Mouse (Mus musculus) v-Abl transformed pro-B cells (cell line): Measurements from ENCODE around the gene Dtd2.

Source experiments
- in situ Hi-C, 2 experiments: fragments of 400-800 bp; cut with MboI; formaldehyde crosslinking; loops; one replicate each; pipeline ENCODE4 v1.15.1; 2025; ENCODE audit not compliant: unreplicated experiment in 2 of 2

The Dtd2 gene

GRCm38 (mm10) chr12:51990629-51991028, 15.7 kb downstream of the Dtd2 start:
- in situ Hi-C loops, result loop anchor here (10.0 to 25.0 kb wide), 2 partner anchors 186 to 603 kb away; partner anchors contain the start of gene Scfd1 (in 2 of the 2)

DNA sequence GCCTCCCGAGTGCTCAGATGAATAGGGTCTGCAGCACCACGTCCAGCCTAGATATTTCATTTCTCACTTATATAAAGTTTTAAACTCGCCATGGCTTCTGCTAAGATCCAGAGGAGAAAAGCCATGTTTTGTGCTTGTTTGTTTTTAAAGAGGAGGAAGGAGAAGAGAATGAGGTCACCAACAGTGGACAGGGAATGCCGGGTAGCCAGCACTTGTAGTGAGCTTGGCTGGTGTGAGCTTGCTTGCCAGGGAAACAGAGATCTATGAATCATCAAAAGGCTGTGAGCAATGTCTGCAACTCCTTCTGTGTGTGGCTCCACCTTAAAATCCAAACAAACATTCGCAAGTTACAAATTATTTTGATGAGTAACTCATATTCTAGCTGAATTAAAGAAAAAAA, 17.8 kb downstream of the Dtd2 start:
- in situ Hi-C loops, result loop anchor here (25.0 kb wide), 1 partner anchor 601 kb away; the partner anchor contains the start of gene Scfd1 (in 2 of the 2)

DNA sequence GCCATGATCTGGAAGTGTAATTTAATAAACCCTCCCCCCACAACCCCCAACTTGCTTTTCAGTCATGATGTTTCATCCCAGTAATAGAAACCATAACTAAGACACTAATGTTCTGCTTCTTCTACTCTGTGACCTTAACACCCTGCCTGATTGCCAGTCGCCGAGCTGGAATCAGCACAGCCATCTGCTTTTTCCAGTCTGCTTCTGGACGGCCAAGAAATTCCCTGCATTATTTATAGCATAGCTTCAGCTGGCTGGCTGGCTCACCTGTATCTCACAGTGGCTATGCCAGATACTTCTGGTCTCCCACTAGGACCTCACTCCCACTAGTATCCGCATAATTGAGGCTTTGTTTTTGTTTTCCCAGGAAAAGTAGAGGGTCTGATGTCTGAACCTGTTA, 20.5 kb downstream of the Dtd2 start:
- in situ Hi-C loops, result loop anchor here (25.0 kb wide), 1 partner anchor 599 kb away; the partner anchor contains the start of gene Scfd1 (in 2 of the 2)

- in situ Hi-C loops, result loop anchor here (25.0 kb wide), 1 partner anchor 598 kb away; the partner anchor contains the start of gene Scfd1 (in 2 of the 2)
Observed at GRCm38 (mm10) chr12:51985163-51985748, 21.0 kb downstream of the Dtd2 start.

DNA sequence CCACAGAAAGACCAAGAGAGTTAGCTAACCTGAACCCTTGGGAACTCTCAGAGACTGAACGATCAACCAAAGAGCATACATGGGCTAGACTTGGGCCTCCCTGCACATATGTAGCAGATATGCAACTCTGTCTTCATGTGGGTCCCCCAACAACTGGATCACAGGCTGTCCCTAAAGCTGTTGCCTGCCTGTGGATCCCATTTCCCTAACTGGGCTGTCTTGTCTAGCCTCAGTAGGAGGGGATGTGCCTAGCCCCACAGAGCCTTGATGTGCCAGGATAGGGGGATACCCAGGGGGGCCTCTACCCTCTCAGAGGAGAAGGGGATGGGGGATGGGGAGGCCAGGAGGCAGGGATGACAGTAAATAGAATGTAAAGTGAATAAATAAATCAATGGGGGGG, 22.7 kb downstream of the Dtd2 start:
- in situ Hi-C loops, result loop anchor here (25.0 kb wide), 1 partner anchor 596 kb away; the partner anchor contains the start of gene Scfd1 (in 2 of the 2)

DNA sequence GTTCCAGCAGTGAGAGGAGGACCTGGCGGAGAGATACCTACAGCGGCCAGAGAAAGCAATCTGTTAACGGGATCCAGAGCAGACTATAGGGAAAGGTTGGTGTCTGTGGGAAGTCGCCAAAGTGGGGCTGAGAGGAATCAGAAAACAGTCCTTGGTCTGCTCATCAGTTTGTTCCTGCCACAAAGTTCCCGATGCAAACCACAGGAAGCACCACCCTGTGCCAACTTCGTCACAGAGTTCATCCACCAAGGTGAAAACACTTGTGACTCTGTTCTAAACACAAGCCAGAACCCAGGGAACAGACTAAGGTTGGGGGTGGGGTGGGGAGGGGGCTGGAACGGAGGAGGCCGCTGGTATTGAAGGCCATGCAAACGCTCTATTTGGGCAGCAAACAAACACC, 29.8 kb downstream of the Dtd2 start:
- in situ Hi-C loops, result loop anchor here (10.0 to 25.0 kb wide), 2 partner anchors 152 to 589 kb away; partner anchors contain the start of genes Scfd1 (in 2 of the 2) and Hectd1 (in 1 of the 2)

DNA sequence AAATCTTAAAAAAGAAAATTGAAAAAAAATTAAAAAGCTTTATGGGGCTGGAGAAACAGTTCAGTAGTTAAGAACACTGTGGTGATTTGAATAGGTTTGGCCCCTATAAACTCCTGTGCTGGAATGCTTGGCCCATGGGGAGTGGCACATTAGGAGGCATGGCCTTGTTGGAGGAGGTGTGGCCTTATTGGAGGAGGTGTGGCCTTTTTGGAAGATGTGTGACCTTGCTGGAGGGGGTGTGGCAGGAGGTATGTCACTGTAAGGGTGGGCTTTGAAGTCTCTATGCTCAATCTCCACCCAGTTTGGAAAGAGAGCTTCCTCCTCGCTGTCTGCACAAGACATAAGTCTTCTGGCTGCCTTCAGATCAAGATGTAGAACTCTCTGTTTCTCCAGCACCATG, 31.9 kb downstream of the Dtd2 start:
- in situ Hi-C loops, result loop anchor here in 1 of 2 experiments (10.0 kb wide), 1 partner anchor 150 kb away; the partner anchor contains the start of gene Hectd1

DNA sequence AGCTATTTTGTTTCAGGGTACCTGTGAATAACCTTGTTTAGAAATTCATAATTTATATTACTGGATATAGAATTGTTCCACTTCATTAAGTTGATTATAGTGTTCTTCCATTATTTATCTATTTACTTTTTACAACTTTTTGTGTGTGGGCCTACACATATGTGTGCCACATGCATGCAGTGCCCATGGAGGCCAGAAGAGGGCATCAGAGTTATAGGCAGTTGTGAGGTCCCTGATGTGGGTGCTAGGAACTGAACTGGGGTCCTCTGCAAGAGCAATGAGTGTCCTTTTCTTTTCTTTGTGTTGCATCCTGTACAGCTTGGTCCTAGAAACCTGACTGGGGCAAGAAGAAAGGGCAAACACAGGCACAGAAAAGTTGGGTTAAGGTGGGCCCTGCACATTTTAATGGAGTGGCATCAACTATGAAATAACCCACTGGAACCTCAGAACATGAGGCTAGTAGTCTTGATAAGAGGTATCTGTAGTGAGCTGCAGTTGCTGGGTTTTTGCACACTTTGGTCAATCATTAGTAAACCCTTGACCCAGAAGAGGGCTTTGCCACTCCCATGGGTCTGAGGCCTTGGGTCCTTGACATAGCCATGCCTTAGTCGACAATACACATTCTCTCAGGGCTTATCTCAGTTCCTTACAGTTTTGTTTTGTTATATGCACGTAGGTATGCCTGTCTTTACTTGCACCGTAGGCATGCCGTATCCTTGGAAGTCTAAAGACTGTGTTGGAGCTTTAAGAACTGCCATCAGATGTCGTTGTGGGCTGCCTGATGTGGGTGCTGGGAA, 33.8 kb downstream of the Dtd2 start:
- in situ Hi-C loops, result loop anchor here in 1 of 2 experiments (10.0 kb wide), 1 partner anchor 148 kb away; the partner anchor contains the start of gene Hectd1

- in situ Hi-C loops, result loop anchor here in 1 of 2 experiments (10.0 kb wide), 1 partner anchor 146 kb away; the partner anchor contains the start of gene Hectd1
Observed at GRCm38 (mm10) chr12:51971070-51971664, 35.1 kb downstream of the Dtd2 start, which contains the start of gene Heatr5a. Gene Heatr5a (minus strand): TSS chr12:51971321.

- in situ Hi-C loops, result loop anchor here in 1 of 2 experiments (10.0 kb wide), 1 partner anchor 146 kb away; the partner anchor contains the start of gene Hectd1
Observed at GRCm38 (mm10) chr12:51970352-51971069, 35.8 kb downstream of the Dtd2 start.

- in situ Hi-C loops, result loop anchor here in 1 of 2 experiments (10.0 kb wide), 1 partner anchor 145 kb away; the partner anchor contains the start of gene Hectd1
Observed at GRCm38 (mm10) chr12:51969876-51970275, 36.4 kb downstream of the Dtd2 start.

DNA sequence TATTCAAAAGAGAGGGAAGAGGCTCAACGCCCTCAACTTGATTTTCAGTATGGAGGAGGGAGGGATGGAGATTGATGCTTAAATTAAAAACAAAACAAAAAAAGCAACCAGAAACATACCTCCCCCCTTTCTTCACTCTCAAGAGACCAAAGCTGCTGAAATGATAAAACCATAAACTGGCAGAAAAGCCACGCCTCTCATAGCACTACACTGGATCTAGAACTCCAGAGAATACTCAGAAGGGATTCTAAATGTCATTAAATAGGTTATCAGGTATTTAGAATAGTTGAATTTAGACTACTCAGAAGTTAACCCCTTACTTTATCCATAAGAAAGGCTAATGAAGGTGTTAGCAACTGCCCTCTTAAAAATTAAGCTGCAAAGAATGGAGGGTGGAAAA, 37.2 kb downstream of the Dtd2 start:
- in situ Hi-C loops, result no loop called here

- in situ Hi-C loops, result no loop called here
Observed at GRCm38 (mm10) chr12:51967915-51968595, 38.2 kb downstream of the Dtd2 start.

DNA sequence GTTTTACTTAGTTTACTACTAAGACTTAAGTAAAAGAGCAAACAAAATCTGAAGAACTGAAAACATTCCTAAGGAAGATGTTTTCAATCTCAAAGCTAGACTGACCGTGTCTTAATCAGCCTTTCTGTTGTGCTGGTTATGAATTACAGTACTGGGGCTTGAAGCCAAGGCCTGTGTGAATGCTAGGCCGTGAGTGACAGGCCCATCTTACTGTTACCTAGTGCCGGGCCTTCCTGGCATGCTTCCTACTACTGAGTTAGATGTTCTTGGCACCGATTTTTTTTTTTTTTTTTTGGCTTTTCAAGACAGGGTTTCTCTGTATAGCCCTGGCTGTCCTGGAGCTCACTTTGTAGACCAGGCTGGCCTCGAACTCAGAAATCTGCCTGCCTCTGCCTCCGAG, 48.7 kb downstream of the Dtd2 start:
- in situ Hi-C loops, result no loop called here

GRCm38 (mm10) chr12:51952309-51952708, 54.0 kb downstream of the Dtd2 start:
- in situ Hi-C loops, result no loop called here

DNA sequence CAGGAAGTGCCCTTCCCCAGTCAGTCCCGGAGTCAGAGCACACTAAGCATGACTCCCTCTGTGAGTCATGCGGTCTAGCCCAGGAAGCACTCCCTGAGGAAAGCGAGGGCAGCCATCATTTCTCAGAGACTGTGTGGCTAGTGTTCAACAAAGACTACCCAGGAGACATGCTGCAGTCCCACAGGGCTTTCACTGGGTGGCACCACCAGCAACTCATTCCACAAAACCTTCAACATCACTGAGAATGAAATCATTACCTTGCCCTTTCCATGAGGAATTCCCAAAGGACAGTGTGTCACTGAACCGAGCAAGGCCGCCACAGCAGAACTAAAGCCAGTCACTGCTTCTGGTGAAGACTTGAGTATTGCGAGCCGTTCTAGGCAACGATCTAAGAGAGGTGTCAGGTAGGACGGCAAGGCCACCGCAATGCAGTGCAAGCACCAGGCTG, 58.8 kb downstream of the Dtd2 start:
- in situ Hi-C loops, result no loop called here

- in situ Hi-C loops, result no loop called here
Observed at GRCm38 (mm10) chr12:51945331-51945730, 61.0 kb downstream of the Dtd2 start.

GRCm38 (mm10) chr12:51939848-51940247, 66.5 kb downstream of the Dtd2 start:
- in situ Hi-C loops, result no loop called here
